Mouse (Mus musculus): Measurements from ENCODE around the gene Vgll4.

DNA sequence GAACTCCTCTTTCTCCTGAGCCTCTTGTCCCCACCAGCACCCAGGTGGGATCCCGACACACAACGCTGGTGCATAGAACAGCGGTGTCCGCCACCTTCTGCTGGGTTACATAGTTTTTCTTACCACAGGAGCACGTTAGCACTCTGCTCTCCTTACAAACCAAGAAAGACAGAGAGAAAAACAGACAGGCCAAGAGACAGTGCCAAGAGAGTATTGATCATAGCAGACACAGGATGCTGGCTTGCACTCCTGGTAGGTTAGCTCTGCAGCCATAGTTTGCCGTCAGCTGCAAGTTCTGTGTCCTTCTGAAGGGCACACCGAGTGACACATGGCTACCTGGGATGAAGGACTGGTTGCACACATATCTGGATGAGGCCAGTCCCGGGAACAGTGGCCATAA lies 39.1 kb downstream of the Vgll4 start:
- TF ChIP-seq GATA1 (IDR thresholded peaks at IDR 0.05; ENCODE audit: low read length) = no peak
- TF ChIP-seq TAL1 (IDR thresholded peaks at IDR 0.05; ENCODE audit: low read length) = no peak

All from erythroblast, embryonic 14.5 days (primary cell).